Mouse (Mus musculus) MEL-GATA-1-ER (cell line): Measurements from ENCODE around the gene Kcnmb1.
A peak's percentile ranks its signal among the peaks of the same experiment; 100 is the strongest.

ENCODE experiments used
- DNase-seq: peaks from one replicate; pipeline ENCODE4 v3.0.0-alpha.2; 2012; ENCODE audit warnings: low read depth; ENCODE audit errors: extremely low read depth

The Kcnmb1 gene

DNA sequence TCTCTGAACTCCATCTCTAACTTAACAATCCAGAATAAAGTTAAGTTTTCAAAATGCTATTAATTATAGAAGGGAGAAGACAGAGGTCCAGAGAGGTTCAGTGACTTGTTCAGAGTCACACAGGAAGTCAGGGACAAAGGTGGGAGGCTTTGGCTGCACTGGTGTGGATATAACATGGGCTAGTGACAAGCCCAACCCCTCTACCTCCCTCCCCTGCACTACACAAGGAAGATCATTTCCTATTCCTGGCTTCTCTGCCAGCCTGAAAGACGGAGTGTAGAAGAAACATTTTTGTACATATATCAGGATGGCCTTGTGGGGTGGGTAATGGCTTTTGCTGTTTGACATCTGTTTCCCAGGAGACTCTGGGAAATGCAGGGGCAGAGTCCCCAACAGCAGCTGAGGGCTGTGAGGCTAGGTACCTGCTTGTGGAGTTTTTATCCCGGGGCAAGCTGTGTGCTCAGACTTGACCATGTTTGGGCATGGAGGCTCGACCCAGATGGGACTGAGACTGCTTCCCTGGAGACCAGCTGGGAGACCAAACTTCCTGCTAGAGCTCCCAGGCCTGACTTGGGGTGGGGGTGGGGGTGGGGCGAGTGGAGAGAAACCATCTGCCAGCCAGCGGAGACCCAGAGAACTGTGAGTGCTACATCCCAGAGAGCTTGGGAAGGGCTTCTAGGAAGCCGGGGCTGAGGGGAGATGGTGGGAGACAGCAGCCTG is at the start of gene Kcnmb1:
TSS of gene Kcnmb1 (plus strand) at position 326 of the 720 bp plus-strand sequence.
- no peak for DNase-seq

DNA sequence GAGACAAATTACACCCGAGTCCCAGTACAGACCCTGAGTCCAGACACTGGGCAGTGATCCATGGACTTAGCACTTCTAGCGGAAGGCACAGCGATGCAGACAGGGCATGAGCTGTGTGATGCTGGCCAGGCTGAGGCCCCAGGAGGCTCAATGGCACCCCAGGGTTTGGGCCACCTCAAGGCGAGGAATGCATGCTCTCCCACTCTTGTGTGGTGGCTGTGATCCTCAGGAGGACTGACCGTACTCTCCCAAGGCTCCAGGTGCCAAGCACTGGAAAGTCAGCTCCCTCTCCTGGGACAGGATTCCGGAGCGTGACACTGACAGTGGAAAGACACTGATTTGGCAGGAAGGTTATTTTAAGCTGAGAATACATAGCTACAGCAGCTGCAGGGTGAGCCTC is 49.8 kb upstream of the Kcnmb1 start:
- DNase-seq: no peak

DNA sequence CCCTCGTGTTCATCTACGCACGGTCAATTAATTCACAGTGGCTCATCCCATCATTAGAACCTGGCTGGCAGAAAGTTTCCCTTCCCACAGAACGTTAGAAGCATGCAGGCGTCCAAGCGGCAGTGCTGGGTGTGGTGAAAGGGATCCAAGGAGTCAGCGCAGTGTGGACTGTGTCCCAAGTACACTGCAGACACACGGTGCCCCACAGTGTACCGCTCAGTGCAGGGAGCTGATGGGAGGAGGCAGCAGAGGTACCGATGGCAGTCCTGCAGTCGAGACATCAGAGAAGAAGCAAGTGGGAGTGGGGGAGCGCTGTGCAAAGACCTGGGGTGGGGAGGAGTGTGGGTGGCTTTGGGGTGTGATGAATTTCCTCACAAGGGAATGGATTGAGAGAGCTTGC is 48.6 kb upstream of the Kcnmb1 start:
- DNase-seq: no peak

DNA sequence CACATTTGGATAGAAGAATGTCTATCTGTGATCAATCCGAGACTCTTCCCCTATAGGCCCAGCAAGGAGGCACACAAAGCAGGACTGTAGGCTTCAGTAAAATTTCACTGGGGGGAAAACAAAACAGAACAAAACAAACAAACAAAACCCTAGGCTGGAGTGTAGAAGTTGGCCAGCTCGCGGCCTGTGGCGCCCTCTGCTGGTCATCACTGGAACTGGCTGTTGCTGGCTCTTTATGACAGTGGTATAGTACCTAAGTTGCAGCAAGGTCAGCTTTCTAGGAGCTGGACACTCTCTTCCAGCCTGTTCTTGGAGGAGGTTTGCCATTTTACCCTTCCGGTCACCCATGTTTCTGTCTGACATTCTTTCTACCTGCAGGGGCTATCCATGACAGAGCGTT is 45.2 kb upstream of the Kcnmb1 start:
- no peak for DNase-seq

DNA sequence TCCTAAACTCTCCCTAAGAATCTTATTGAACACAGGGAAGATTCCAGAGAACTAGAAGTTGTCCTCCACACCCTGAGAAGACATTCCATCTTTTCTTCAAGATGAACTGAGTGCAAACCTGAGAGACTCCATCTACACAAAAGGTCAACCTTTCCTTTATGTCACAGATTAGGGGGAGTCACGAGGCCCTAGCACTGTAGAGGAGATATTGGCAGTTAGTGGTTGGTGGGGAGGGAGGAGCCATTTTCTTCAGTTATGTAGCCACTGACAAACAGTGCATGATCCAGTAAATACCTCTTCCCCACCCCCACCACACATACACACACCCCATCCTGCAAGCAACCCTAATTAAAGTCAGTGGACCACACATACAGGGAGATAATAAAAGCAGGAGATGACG is 44.4 kb upstream of the Kcnmb1 start:
- DNase-seq: no peak

DNA sequence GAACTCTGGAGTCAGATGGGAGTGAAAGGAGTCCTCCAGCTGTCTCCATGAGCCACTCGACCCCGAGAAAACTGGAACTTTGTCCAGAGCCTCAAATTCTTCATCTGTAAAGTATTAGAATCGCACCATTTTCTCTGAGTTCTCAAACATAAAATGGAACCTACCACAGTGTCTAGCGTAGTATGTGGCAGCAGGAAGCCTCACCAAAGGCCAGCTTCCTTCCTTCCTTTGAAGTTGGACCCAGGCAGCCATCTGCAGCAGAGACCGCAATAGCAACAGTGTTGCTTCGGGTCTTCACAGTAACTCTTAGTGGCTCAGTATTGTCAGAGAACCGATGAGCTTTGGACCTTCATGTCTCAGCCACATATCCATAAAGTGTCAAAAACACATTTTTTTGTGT is 43.0 kb upstream of the Kcnmb1 start:
- no peak for DNase-seq

DNA sequence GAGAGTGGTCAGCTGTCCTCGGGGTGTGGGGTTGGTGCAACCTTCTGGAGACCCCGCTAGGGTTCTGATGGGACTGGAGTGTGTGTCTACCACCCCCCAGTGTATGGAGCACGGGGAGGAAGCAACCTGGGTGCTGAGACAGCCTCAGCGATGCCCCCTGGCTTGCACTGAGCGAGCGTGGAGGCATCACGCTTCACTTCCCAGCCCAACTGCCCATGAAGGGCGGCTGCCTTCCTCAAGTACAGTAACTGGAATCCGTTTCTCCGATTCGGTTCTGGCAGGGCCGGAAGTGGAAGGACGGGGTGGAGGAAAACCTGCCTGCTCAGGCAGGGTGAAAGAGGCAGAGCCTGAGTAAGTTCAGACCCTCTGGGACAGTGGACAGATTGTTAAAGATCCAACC is 41.4 kb upstream of the Kcnmb1 start:
- DNase-seq: no peak

DNA sequence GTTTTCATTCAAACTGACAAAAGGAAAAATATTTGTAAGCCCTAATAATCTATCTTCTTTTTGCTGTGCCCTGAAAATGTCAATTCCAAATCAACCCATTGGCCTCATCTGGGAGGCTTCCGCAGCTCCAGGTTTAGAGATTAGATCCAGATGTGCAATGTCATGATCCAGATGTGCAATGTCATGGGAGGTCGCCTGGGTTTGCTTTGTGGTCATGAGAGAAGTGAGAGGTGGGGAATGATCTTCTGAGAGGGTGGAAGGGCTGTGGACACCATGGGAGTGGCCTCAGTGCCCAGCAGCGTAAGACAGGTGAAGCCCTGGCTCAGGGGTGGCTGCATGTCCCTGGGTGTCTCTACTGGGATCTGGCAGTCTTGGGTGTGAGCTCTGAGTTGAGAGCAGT is 39.8 kb upstream of the Kcnmb1 start:
- DNase-seq: no peak

DNA sequence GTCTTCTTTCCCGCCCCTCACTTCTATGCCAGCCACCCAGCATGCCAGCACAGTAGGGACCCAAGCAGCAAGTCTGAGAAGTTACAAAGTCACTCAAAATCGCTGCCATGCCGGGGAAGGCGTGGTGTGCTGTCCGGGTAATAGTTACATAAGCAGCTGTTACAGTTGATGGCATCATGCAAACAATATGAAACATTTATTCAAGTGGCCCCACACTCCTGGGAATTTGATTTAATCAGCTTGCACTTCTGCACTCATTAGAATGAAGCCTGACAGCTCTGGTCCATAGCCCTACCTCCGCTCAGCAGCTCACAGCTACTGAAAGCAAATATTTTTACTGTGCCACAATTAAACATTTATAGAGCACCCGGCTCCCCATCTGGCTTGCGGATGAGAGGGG is 37.0 kb upstream of the Kcnmb1 start:
- DNase-seq: no peak

DNA sequence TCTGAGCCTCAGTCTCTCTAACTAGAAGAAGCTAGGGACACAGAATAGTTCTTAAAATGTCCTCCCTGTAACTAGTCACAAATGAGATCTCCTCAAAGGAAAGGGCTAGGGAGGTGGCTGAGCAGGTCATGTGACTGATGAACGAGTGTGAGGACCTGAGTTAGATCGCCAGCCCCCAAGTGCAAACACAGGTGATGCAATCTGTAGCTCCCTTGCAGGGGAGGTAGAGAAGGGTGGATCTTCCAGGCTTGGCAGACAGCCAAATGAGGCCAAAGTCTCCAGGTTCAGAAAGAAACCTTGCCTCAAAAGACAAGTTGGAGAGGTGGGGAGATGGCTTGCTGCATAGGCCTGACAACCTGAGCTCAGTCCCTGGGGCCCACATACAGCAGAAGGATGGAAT is 36.3 kb upstream of the Kcnmb1 start:
- DNase-seq: no peak

DNA sequence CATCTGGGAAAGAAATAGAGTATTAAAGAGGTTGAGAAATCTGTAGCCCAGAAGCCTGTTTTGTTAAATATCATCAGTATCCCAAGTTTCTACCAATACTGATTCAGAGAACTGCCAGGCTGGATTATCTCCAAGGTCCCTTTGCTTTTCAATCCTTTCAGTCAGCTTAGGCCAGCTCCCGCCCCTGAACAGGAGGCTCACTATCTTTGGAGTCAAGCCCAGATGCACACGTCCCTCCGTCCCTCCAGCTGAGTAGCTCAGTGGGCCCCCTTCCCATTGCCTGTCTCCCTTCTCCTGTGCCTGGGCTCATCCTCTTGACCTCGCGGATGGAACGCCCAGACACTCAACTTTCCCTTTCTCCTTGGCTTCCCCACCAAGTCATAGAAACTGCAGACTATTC is 35.5 kb upstream of the Kcnmb1 start:
- DNase-seq: no peak

DNA sequence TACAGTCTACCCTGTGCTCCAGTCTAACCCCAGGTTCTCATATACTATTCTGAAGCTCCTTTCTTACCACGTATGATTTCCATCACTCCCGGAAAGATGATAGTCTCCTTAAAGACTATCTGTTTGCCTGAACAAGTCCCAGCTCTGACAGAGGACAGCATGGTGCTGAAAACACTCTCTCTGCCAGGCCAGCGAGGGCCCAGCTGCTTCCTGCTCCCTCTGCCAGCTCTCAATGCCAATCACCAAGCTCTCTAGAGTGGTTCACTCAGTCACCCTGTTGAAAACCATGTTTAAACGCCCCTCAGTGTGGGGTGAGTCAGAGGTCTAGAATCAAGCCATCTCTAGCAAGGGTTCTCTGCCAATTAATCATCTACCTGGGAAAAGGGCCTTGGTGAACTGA is 35.0 kb upstream of the Kcnmb1 start:
- DNase-seq: no peak

DNA sequence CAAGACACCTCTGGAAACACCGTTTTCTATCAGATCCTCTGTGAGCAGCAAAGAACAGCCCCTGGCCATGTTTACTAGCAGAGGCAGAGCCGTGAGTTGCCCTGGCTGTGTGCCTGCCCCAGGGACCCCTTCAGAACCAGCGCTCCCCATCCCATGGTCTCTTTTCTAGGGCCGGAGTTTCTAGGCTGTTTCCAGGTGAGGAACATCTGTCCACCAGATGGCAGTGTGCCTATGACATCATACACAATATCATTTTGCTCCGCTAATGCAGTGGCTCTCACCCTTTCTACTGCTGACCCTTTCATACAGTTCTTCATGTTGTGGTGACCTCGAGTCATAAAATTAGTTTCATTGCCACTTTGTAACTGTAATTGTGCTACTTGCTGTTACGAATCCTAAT is 34.2 kb upstream of the Kcnmb1 start:
- no peak for DNase-seq

DNA sequence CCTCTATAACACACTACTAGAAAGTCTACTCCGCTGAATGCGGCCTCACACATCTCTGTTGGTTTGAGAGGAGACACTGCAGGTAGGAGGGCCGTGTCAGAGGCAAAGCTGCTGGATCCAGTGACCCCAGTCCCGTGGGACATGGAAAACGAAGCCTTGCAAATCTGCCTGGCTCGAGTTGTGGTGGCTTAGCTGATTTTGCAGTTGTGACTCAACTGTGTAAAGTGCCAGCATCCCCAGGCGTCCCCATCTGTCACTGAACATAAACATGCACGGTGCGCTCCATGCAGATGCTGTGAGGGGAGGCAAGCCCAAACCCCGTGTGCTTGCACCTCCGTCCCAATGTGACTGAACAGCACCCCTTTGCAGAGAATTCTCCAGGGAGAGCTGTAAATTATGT is 33.4 kb upstream of the Kcnmb1 start:
- no peak for DNase-seq

DNA sequence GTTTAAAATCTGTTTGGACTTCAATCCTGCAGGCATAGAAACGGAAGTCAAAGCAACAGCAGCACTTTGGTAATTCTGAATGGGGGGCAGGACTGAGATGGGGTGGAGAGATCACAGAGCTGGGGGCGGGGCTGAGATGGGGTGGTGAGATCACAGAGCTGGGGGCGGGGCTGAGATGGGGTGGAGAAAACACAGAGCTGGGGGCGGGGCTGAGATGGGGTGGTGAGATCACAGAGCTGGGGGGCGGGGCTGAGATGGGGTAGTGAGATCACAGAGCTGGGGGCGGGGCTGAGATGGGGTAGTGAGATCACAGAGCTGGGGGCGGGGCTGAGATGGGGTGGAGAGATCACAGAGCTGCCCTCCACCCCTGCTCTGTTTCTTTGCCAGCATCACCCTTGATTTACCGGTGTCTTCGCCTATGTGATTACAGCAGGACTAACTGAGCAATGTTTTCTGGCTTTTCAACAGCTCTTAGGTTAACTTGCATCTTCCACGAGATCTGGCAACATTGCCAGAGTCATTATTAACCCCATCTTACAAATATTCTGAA is 30.9 kb upstream of the Kcnmb1 start:
- DNase-seq: no peak

DNA sequence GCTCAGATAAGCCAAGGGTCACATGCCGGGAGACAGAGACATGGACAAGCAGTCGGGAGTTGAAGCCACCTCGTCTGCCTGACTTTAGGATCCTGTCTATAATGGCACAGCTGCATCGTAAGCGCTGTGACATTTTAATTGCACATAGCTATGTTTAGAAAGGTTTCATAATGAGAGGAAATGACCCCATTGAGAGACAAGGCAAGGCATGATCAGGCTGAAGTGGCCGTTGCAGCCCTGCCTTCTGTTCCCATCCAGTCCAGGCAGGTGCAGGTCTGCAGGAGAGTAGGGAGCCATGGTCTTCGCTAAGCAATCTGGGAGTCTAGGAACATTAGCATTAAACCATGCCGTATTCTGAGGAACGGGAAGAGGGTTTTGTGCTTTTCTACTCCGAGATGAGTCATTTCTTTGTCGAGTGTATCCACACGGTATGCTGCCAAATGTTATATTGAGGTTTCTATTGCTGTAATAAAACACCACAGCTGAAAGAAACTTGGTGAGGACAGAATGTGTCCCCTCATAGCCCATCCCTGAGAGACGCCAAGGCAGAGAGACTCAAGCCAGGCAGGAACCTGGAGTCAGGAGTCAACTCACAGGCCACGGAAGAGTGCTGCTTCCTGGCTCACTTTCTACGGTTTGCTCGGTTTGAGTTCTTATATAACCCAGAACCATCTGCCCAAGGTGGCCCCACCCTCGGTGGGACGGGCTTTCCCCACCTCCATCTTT is 30.3 kb upstream of the Kcnmb1 start:
- no peak for DNase-seq

DNA sequence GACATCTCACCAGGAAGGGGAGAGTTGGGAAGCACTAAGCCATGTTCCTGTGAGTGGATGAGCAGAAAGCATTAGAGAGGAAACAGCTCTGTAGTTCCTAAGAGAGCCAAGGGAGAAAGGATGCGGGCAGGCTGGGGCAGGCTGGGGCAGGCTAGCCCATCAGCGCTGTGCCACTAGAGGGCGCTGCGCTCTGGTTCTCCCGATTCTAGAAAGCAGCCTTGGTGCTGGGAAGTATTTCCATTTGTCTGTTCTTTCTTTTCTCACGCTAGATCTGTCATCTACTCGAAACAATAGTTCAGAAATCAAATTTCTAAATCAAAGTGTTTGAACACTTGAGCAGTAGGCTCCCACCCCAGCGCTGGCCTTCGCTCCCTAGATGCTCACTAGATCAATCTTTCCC is 28.5 kb upstream of the Kcnmb1 start:
- no peak for DNase-seq

DNA sequence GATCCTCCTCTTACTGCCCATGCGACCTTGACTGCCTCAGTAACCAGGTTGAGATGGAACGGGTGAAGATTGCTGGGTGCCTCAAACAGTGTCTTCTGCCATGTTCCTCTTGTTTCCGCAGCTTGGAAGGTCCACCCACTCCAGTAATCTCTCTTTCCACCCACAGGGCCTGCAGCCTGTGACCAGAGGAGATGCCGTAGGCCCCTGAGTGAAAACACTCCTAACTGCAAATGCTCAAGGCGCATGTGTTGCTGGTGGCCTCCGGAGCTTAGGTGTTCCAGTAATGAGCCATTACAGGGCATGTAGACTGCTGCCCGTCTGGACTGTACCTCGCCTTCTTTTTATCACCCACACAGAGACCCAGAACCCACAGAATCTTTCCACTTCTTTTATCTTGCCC is 25.2 kb upstream of the Kcnmb1 start:
- DNase-seq: no peak

DNA sequence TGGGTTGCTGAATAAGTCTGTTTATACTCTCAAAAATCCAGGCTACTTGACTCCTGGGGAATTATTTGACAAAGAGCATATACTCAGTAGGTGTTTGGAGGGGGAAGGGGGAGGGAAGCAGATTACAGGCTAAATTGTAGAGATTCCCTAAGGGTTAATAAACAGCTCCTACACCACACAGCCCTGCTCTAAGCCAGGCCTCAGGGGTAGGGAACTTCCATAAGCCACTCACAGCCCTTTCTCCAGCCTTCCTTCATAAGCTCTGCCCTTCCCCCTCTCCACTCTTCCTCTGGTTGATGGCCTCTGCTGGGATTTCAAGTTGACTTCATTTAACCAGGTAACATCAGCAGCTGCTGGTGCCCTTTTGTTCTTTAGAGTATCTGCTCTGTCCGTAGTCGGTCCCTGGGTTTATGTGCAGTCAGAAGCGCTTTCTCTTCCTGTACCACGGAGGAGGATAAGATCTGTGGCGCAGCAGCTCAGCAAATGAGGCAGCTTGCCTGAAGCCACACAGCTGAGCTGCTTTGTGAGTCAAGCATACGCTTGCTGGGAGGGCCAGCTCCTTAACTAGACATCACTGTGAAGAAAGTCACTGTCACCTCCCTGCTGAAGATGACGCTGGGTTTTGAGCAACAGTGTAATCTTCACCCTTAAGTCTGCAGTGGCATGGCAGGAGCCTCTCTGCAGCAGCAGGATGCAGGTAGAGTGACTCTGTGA is 24.1 kb upstream of the Kcnmb1 start:
- DNase-seq: peak; percentile 77

DNA sequence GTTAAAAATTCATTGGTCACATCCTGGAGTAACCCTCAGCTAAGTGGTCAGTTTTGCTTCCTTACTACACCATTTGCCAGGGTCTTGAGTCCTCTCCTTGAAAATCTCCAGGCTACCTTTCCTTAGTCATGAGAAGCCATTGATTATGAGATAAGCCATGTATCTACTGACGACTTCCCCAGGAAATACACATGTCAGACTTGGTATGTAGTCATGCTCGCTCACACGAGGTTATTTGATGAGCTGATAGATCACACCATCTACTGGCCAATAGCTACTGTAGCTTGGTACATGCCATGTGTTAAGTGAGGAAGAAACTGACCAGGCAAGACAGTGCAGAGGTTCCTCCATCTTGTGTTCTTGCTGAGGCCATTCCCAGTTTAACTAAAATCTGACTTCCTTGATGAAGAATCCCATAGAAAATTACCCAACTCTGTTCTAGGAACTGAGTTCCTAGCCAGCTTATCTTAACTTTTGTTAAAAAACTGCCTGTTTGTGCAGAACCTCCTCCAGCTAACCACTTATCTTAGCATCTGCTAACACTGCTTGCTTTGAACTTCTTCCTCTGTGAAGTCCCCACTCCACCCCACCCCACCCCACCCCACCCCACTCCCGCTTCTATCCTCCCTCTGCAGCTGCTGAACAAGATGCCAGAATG is 23.2 kb upstream of the Kcnmb1 start:
- peak; percentile 35 for DNase-seq

DNA sequence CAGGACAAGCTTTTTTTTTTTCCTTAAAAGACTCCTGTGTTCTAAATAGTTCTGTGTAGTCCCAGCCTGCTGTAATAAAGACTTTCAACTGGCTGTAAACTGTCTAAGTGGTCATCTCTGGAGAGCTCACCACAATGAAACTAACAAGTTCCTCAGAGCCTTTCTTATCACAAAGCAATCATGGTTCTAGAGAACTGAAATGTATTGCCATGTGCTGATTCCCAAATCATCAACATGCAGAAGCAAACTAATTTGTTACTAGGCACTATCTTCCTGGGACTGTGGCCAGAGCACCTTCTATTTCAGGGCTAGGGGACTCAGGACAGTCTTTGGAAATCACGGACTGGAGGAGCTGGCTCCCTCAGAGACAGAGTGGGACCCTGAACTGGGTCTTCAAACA is 19.2 kb upstream of the Kcnmb1 start:
- DNase-seq: no peak
